Mouse (Mus musculus) MEL (cell line): Measurements from ENCODE around the gene A930018P22Rik. TPM values are rescaled to one million over a fixed set of nuclear protein-coding genes. Genes with fewer than 3 reads are reported as not detected.

ENCODE experiments used
- DNase-seq: peaks from one replicate; pipeline ENCODE4 v3.0.0; 2011; ENCODE audit warnings: low read depth, low spot score
- H3K27ac ChIP-seq: 2 replicates; pipeline ENCODE4 v1.5.1; 2012; ENCODE audit warnings: low read depth, mild to moderate bottlenecking, control low read depth, low read length, moderate library complexity; ENCODE audit not compliant: control insufficient read depth
- H3K27me3 ChIP-seq, 2 experiments: fragments of 150-350 bp in 1 of 2; sonication (generic) in 1 of 2; 2 replicates each; pipeline ENCODE4 v1.6.1; 2012; ENCODE audit warnings: low read length in 2 of 2, mild to moderate bottlenecking in 2 of 2, improper control_type of control experiment in 1 of 2, moderate library complexity in 1 of 2; ENCODE audit not compliant: insufficient read depth in 2 of 2, control insufficient read depth in 1 of 2
- H3K36me3 ChIP-seq, 2 experiments: 2 replicates each; pipeline ENCODE4 v1.6.1; 2012 to 2014; ENCODE audit warnings: low read length in 2 of 2, improper control_type of control experiment in 1 of 2, inconsistent platforms in 1 of 2, mild to moderate bottlenecking in 1 of 2; ENCODE audit not compliant: insufficient read depth in 2 of 2, control insufficient read depth in 1 of 2
- H3K4me1 ChIP-seq, 2 experiments: fragments of 150-350 bp in 1 of 2; sonication (generic) in 1 of 2; 2 replicates each; pipeline ENCODE4 v1.6.1; 2012; ENCODE audit warnings: low read length in 2 of 2, improper control_type of control experiment in 1 of 2, mild to moderate bottlenecking in 1 of 2; ENCODE audit not compliant: insufficient read depth in 2 of 2, control insufficient read depth in 1 of 2
- H3K4me3 ChIP-seq, 2 experiments: fragments of 150-350 bp in 1 of 2; sonication (generic) in 1 of 2; 2 replicates each; pipeline ENCODE4 v1.5.1; 2012; ENCODE audit warnings: low read depth in 2 of 2, low read length in 2 of 2, mild to moderate bottlenecking in 2 of 2, moderate library complexity in 2 of 2, control low read depth in 1 of 2, improper control_type of control experiment in 1 of 2; ENCODE audit not compliant: control insufficient read depth in 1 of 2, insufficient read depth in 1 of 2
- H3K79me2 ChIP-seq: 2 replicates; pipeline ENCODE4 v1.6.1; 2012; ENCODE audit warnings: mild to moderate bottlenecking, low read length, moderate library complexity; ENCODE audit not compliant: control insufficient read depth, poor library complexity, insufficient read depth
- H3K9ac ChIP-seq: 2 replicates; pipeline ENCODE4 v1.6.1; 2012; ENCODE audit warnings: low read depth, mild to moderate bottlenecking, control low read depth, low read length, moderate library complexity; ENCODE audit not compliant: control insufficient read depth, poor library complexity, severe bottlenecking
- H3K9me3 ChIP-seq: fragments of 150-350 bp; sonication (generic); replicated peaks from 2 replicates; pipeline ENCODE4 v1.6.1; 2012; ENCODE audit warnings: mild to moderate bottlenecking, low read length, improper control_type of control experiment, moderate library complexity; ENCODE audit not compliant: insufficient read depth
- CHD1 ChIP-seq: IDR thresholded peaks from 2 replicates; pipeline ENCODE4 v1.6.1; 2012; ENCODE audit warnings: low read depth, mild to moderate bottlenecking, inconsistent platforms, low read length, improper control_type of control experiment
- CHD2 ChIP-seq: IDR thresholded peaks from 2 replicates; pipeline ENCODE4 v1.6.1; 2011; ENCODE audit warnings: low read length, improper control_type of control experiment
- E2F4 ChIP-seq: IDR thresholded peaks from 2 replicates; pipeline ENCODE4 v1.6.1; 2011; ENCODE audit warnings: low read depth, low read length, improper control_type of control experiment, borderline replicate concordance
- ELF1 ChIP-seq: IDR thresholded peaks from 2 replicates; pipeline ENCODE4 v1.6.1; 2014; ENCODE audit warnings: low read depth, mild to moderate bottlenecking, inconsistent platforms, low read length, improper control_type of control experiment, moderate library complexity
- GABPA ChIP-seq: IDR thresholded peaks from 2 replicates; pipeline ENCODE4 v1.6.1; 2012; ENCODE audit warnings: low read depth, mild to moderate bottlenecking, inconsistent platforms, low read length, improper control_type of control experiment, moderate library complexity
- HCFC1 ChIP-seq: IDR thresholded peaks from 2 replicates; pipeline ENCODE4 v1.6.1; 2012; ENCODE audit warnings: low read depth, mild to moderate bottlenecking, inconsistent platforms, low read length, improper control_type of control experiment, moderate library complexity
- MYB ChIP-seq: IDR thresholded peaks from 2 replicates; pipeline ENCODE4 v1.6.1; 2011; ENCODE audit warnings: mild to moderate bottlenecking, low read depth, low read length, improper control_type of control experiment
- POLR2AphosphoS2 ChIP-seq: IDR thresholded peaks from 2 replicates; pipeline ENCODE4 v1.6.1; 2011; ENCODE audit warnings: low read length, improper control_type of control experiment
- POLR2AphosphoS5 ChIP-seq: IDR thresholded peaks from 2 replicates; pipeline ENCODE4 v1.6.1; 2012; ENCODE audit warnings: low read depth, borderline replicate concordance, mild to moderate bottlenecking, inconsistent platforms, low read length, moderate library complexity, mixed read lengths
- RAD21 ChIP-seq: IDR thresholded peaks from 2 replicates; pipeline ENCODE4 v1.6.1; 2011; ENCODE audit warnings: mild to moderate bottlenecking, low read depth, low read length, improper control_type of control experiment
- SIN3A ChIP-seq: IDR thresholded peaks from 2 replicates; pipeline ENCODE4 v1.6.1; 2012; ENCODE audit warnings: low read length, improper control_type of control experiment, inconsistent platforms
- SMC3 ChIP-seq: IDR thresholded peaks from 2 replicates; pipeline ENCODE4 v1.6.1; 2011; ENCODE audit warnings: low read depth, low read length, improper control_type of control experiment
- TBP ChIP-seq: IDR thresholded peaks from 2 replicates; pipeline ENCODE4 v1.8.0; 2011; ENCODE audit warnings: low read depth, low read length, improper control_type of control experiment
- TCF12 ChIP-seq: IDR thresholded peaks from 2 replicates; pipeline ENCODE4 v1.6.1; 2014; ENCODE audit warnings: low read depth, mild to moderate bottlenecking, inconsistent platforms, low read length, improper control_type of control experiment, moderate library complexity
- USF2 ChIP-seq, 2 experiments: IDR thresholded peaks; 2 replicates each; pipeline ENCODE4 v1.6.1; 2011 to 2012; ENCODE audit warnings: improper control_type of control experiment in 2 of 2, low read length in 2 of 2, borderline replicate concordance in 1 of 2, inconsistent platforms in 1 of 2, low read depth in 1 of 2, mild to moderate bottlenecking in 1 of 2; ENCODE audit not compliant: insufficient read depth in 1 of 2
- ZC3H11A ChIP-seq: IDR thresholded peaks from 2 replicates; pipeline ENCODE4 v1.6.1; 2012; ENCODE audit warnings: low read depth, mild to moderate bottlenecking, inconsistent platforms, low read length, improper control_type of control experiment
- ZKSCAN1 ChIP-seq: IDR thresholded peaks from 2 replicates; pipeline ENCODE4 v1.6.1; 2012; ENCODE audit warnings: low read depth, mild to moderate bottlenecking, inconsistent platforms, low read length, improper control_type of control experiment, moderate library complexity
- ZMIZ1 ChIP-seq: IDR thresholded peaks from 2 replicates; pipeline ENCODE4 v1.6.1; 2012; ENCODE audit warnings: low read depth, mild to moderate bottlenecking, inconsistent platforms, low read length, improper control_type of control experiment, moderate library complexity
- ZNF384 ChIP-seq: IDR thresholded peaks from 2 replicates; pipeline ENCODE4 v1.6.1; 2012; ENCODE audit warnings: low read depth, mild to moderate bottlenecking, inconsistent platforms, low read length, improper control_type of control experiment
- polyA plus RNA-seq, 2 experiments: library from polyadenylated mRNA; stranded (reverse) in 1 of 2; unstranded in 1 of 2; fragments of >175 nt in 1 of 2; fragments of >200 nt in 1 of 2; gene quantifications; 2 replicates each; pipeline versions ENCODE4 v1.2.1 to v1.2.4; 2012; ENCODE audit warnings: low replicate concordance in 2 of 2, low read depth in 1 of 2; ENCODE audit not compliant: insufficient read length in 2 of 2, insufficient read depth in 1 of 2, missing spikeins in 1 of 2
- total RNA-seq: library from RNA; depleted of rRNA; stranded (reverse); fragments of 300-350 nt; gene quantifications from 2 replicates; pipeline ENCODE4 v1.2.3, GENCODE M21; 2012

The A930018P22Rik gene
- total and polyA plus RNA-seq, 3 experiments: not detected

DNA sequence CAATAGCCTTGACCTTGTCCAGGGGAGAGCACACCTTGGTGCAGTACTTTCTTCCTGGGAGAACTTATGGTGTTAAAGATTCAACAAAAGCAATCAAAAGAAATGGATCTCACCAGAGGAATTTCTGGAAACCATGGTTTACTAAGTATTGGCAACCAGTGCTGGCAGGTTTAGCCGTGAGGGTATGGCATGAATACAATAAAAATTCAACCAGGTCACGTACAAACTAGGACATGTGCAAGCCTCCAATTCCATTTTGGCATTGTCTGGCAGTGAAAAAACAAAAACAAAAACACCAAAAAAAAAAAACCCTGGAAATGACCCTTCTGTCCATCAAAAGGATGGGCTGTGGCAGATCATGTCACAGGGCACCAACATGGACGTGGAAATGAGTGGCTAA is 31.3 kb downstream of the A930018P22Rik start:
- TF ChIP-seq ZC3H11A (no peak), SMC3 (no peak), MYB (no peak), ZKSCAN1 (no peak), GABPA (no peak), ELF1 (no peak), E2F4 (no peak), ZMIZ1 (no peak), POLR2AphosphoS5 (no peak), SIN3A (no peak), POLR2AphosphoS2 (no peak), HCFC1 (no peak), RAD21 (no peak)
- H3K4me1 ChIP-seq: no peaks in the 10 kb centered on the region
- no peak overlapping the region for H3K27ac ChIP-seq
- no peaks in the 10 kb centered on the region for H3K36me3 ChIP-seq
- H3K27me3 ChIP-seq: no peaks in the 10 kb centered on the region
- no peaks in the 10 kb centered on the region for H3K9me3 ChIP-seq
- H3K9ac ChIP-seq: no peak overlapping the region
- no peak overlapping the region for H3K4me3 ChIP-seq
- no peaks in the 10 kb centered on the region for H3K79me2 ChIP-seq
- no peak for DNase-seq

DNA sequence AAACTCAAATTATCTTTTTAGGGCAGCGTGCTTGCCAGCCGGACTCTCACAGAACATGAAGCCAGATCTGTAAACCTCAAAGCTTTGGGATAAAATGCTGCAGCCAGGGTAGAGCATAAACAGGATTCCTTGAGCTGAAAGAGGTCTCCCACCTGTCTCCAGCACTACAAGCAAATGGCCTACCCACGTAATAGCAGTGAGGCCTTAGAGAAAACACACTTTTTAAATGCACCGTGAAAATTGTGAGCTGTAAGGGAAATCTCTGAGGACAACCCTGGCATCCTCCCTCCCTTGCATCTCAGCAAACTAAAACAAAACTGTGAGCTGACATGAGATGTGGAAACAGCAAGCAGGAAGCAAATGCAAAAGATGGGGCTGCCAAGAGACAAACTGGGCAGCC is 35.3 kb downstream of the A930018P22Rik start:
- Histone ChIP-seq H3K27ac (no peak overlapping the region), H3K9me3 (no peaks in the 10 kb centered on the region), H3K9ac (no peak overlapping the region), H3K79me2 (no peaks in the 10 kb centered on the region), H3K36me3 (no peaks in the 10 kb centered on the region), H3K27me3 (no peaks in the 10 kb centered on the region), H3K4me1 (no peaks in the 10 kb centered on the region), H3K4me3 (no peak overlapping the region)
- TF ChIP-seq TCF12 (no peak), TBP (no peak)
- no peak for DNase-seq

- Histone ChIP-seq H3K9me3 (no peaks in the 10 kb centered on the region), H3K79me2 (no peaks in the 10 kb centered on the region), H3K27me3 (no peaks in the 10 kb centered on the region), H3K4me3 (no peak overlapping the region), H3K9ac (no peak overlapping the region), H3K36me3 (no peaks in the 10 kb centered on the region), H3K4me1 (no peaks in the 10 kb centered on the region), H3K27ac (no peak overlapping the region)
- DNase-seq: no peak
- TF ChIP-seq CHD2 (no peak), ZNF384 (no peak), TCF12 (no peak), USF2 (IDR thresholded peaks at IDR 0.05; ENCODE audit: borderline replicate concordance in 1 of 2, insufficient read depth in 1 of 2, low read depth in 1 of 2, low read length in 2 of 2) (no peak), CHD1 (no peak)
These were observed 40.8 kb downstream of the A930018P22Rik start for GRCm38 (mm10) chr2:104163418-104163817.
